Mouse (Mus musculus): ENCODE data around the gene Phpt1. TPM values are rescaled to one million over a fixed set of nuclear protein-coding genes. Genes with fewer than 3 reads are reported as not detected.
"Not testable (repeated sequence)": the region's sequence is repeated elsewhere in the genome, so short reads cannot be mapped to it uniquely, and the experiment has no call there.

Gene Phpt1
- polyA plus RNA-seq, 1 experiment from 2014 or later: 155 TPM

GRCm38 (mm10) chr2:25569323-25569722, 5.7 kb downstream of the Phpt1 start:
- no peak overlapping the region for H3K4me3 ChIP-seq
- 85% methylated on average over 3 of the region's 3 CpGs for whole genome bisulfite sequencing
- peaks cover 15% of the 10 kb centered on the region for H3K4me1 ChIP-seq
- no peak overlapping the region for H3K27ac ChIP-seq (replicated peaks)
- H3K36me3 ChIP-seq (replicated peaks): peaks cover 90% of the 10 kb centered on the region
- no peaks in the 10 kb centered on the region for H3K9me3 ChIP-seq
- DNase-seq (ENCODE audit: low spot score): no peak
- no peaks in the 10 kb centered on the region for H3K27me3 ChIP-seq (replicated peaks; ENCODE audit: low read depth, poor library complexity, severe bottlenecking)

- 93% methylated on average over 6 of the region's 6 CpGs for WGBS
- peaks cover 7% of the 10 kb centered on the region for H3K4me1 ChIP-seq
- no peak overlapping the region for H3K4me3 ChIP-seq
- no peaks in the 10 kb centered on the region for H3K27me3 ChIP-seq (replicated peaks; ENCODE audit: low read depth, poor library complexity, severe bottlenecking)
- DNase-seq (ENCODE audit: low spot score): no peak
- peaks cover 98% of the 10 kb centered on the region for H3K36me3 ChIP-seq (replicated peaks)
- no peaks in the 10 kb centered on the region for H3K9me3 ChIP-seq
- H3K27ac ChIP-seq (replicated peaks): no peak overlapping the region
Measured at GRCm38 (mm10) chr2:25568473-25569019, 6.5 kb downstream of the Phpt1 start.

GRCm38 (mm10) chr2:25566558-25566957, 8.5 kb downstream of the Phpt1 start:
- no peak for DNase-seq (ENCODE audit: low spot score)

GRCm38 (mm10) chr2:25565741-25566140, 9.3 kb downstream of the Phpt1 start:
- H3K9me3 ChIP-seq: no peaks in the 10 kb centered on the region
- WGBS: 88% methylated on average over 8 of the region's 8 CpGs
- no peaks in the 10 kb centered on the region for H3K27me3 ChIP-seq (replicated peaks; ENCODE audit: low read depth, poor library complexity, severe bottlenecking)
- H3K36me3 ChIP-seq (replicated peaks): peaks cover 100% of the 10 kb centered on the region
- DNase-seq (ENCODE audit: low spot score): no peak
- no peaks in the 10 kb centered on the region for H3K4me1 ChIP-seq
- H3K4me3 ChIP-seq: no peak overlapping the region
- no peak overlapping the region for H3K27ac ChIP-seq (replicated peaks)

More at GRCm38 (mm10) chr2:25566558-25566957, 8.5 kb downstream of the Phpt1 start:
- H3K4me1 ChIP-seq: no peaks in the 10 kb centered on the region
- H3K4me3 ChIP-seq: no peak overlapping the region
- no peaks in the 10 kb centered on the region for H3K27me3 ChIP-seq (replicated peaks; ENCODE audit: low read depth, poor library complexity, severe bottlenecking)
- WGBS: 87% methylated on average over 6 of the region's 6 CpGs
- H3K36me3 ChIP-seq (replicated peaks): peaks cover 100% of the 10 kb centered on the region
- no peak overlapping the region for H3K27ac ChIP-seq (replicated peaks)
- H3K9me3 ChIP-seq: no peaks in the 10 kb centered on the region

GRCm38 (mm10) chr2:25561946-25562345, 13.1 kb downstream of the Phpt1 start:
- H3K4me3 ChIP-seq: no peak overlapping the region
- WGBS: 83% methylated on average over 9 of the region's 9 CpGs
- H3K4me1 ChIP-seq: peaks cover 21% of the 10 kb centered on the region
- peaks cover 76% of the 10 kb centered on the region for H3K36me3 ChIP-seq (replicated peaks)
- no peaks in the 10 kb centered on the region for H3K27me3 ChIP-seq (replicated peaks; ENCODE audit: low read depth, poor library complexity, severe bottlenecking)
- no peak overlapping the region for H3K27ac ChIP-seq (replicated peaks)
- H3K9me3 ChIP-seq: no peaks in the 10 kb centered on the region
- DNase-seq (ENCODE audit: low spot score): no peak

GRCm38 (mm10) chr2:25560551-25560950, 14.5 kb downstream of the Phpt1 start:
- no peak overlapping the region for H3K27ac ChIP-seq (replicated peaks)
- H3K4me3 ChIP-seq: 0 out of 2 replicates have a peak overlapping the region, but pooled peaks have one; percentile 11
- no peaks in the 10 kb centered on the region for H3K9me3 ChIP-seq
- no peaks in the 10 kb centered on the region for H3K27me3 ChIP-seq (replicated peaks; ENCODE audit: low read depth, poor library complexity, severe bottlenecking)
- H3K36me3 ChIP-seq (replicated peaks): peaks cover 62% of the 10 kb centered on the region
- WGBS: 84% methylated on average over 8 of the region's 8 CpGs
- no peak for DNase-seq (ENCODE audit: low spot score)
- peaks cover 27% of the 10 kb centered on the region for H3K4me1 ChIP-seq

GRCm38 (mm10) chr2:25558774-25559173, 16.2 kb downstream of the Phpt1 start:
- no peaks in the 10 kb centered on the region for H3K27me3 ChIP-seq (replicated peaks; ENCODE audit: low read depth, poor library complexity, severe bottlenecking)
- 75% methylated on average over 6 of the region's 6 CpGs for WGBS
- no peak overlapping the region; the same call in 1 of the 2 replicates for H3K27ac ChIP-seq (replicated peaks)

GRCm38 (mm10) chr2:25557964-25558360, 17.1 kb downstream of the Phpt1 start:
- H3K36me3 ChIP-seq (replicated peaks): peaks cover 36% of the 10 kb centered on the region
- peak overlapping the region; percentile 89 for H3K4me3 ChIP-seq
- H3K27me3 ChIP-seq (replicated peaks; ENCODE audit: low read depth, poor library complexity, severe bottlenecking): no peaks in the 10 kb centered on the region
- H3K4me1 ChIP-seq: peaks cover 27% of the 10 kb centered on the region
- H3K27ac ChIP-seq (replicated peaks): peak overlapping the region; percentile 88
- under 1% methylated on average over 24 of the region's 24 CpGs for WGBS
- H3K9me3 ChIP-seq: no peaks in the 10 kb centered on the region
- no peak for DNase-seq (ENCODE audit: low spot score)

More at GRCm38 (mm10) chr2:25558774-25559173, 16.2 kb downstream of the Phpt1 start:
- Histone ChIP-seq H3K9me3 (no peaks in the 10 kb centered on the region), H3K4me1 (peaks cover 27% of the 10 kb centered on the region), H3K4me3 (peak overlapping the region; percentile 89), H3K36me3 (replicated peaks) (peaks cover 44% of the 10 kb centered on the region)
- no peak for DNase-seq (ENCODE audit: low spot score)

- under 1% methylated on average over 61 of the region's 61 CpGs for WGBS
- Histone ChIP-seq H3K36me3 (replicated peaks) (peaks cover 30% of the 10 kb centered on the region), H3K4me1 (peaks cover 27% of the 10 kb centered on the region), H3K9me3 (no peaks in the 10 kb centered on the region), H3K4me3 (peak within 1 kb of the TSS; percentile 89), H3K27ac (replicated peaks) (peak within 1 kb of the TSS; percentile 88), H3K27me3 (replicated peaks; ENCODE audit: low read depth, poor library complexity, severe bottlenecking) (no peaks in the 10 kb centered on the region)
- DNase-seq (ENCODE audit: low spot score): peak; percentile 96
Measured at GRCm38 (mm10) chr2:25557221-25557963, 17.6 kb downstream of the Phpt1 start, which contains the start of gene Edf1. Gene Edf1 (plus strand): TSS chr2:25557847.

- no peak for DNase-seq (ENCODE audit: low spot score)
- Histone ChIP-seq H3K36me3 (replicated peaks) (peaks cover 20% of the 10 kb centered on the region), H3K4me1 (peaks cover 27% of the 10 kb centered on the region), H3K27me3 (replicated peaks; ENCODE audit: low read depth, poor library complexity, severe bottlenecking) (no peaks in the 10 kb centered on the region), H3K9me3 (no peaks in the 10 kb centered on the region), H3K4me3 (no peak overlapping the region), H3K27ac (replicated peaks) (no peak overlapping the region)
- 62% methylated on average over 1 of the region's 1 CpGs for WGBS
Measured at GRCm38 (mm10) chr2:25556296-25556695, 18.7 kb downstream of the Phpt1 start.

GRCm38 (mm10) chr2:25555479-25555878, 19.5 kb downstream of the Phpt1 start:
- WGBS: 49% methylated on average over 2 of the region's 2 CpGs
- not testable (repeated sequence) for H3K9me3 ChIP-seq; DNase-seq (ENCODE audit: low spot score); H3K27ac ChIP-seq (replicated peaks); H3K4me3 ChIP-seq; H3K27me3 ChIP-seq (replicated peaks; ENCODE audit: low read depth, poor library complexity, severe bottlenecking)
- peaks cover 11% of the 10 kb centered on the region for H3K36me3 ChIP-seq (replicated peaks)
- peaks cover 27% of the 10 kb centered on the region for H3K4me1 ChIP-seq

- WGBS: 94% methylated on average over 4 of the region's 4 CpGs
- H3K4me3 ChIP-seq; H3K27me3 ChIP-seq (replicated peaks; ENCODE audit: low read depth, poor library complexity, severe bottlenecking); H3K27ac ChIP-seq (replicated peaks); H3K9me3 ChIP-seq; DNase-seq (ENCODE audit: low spot score); H3K36me3 ChIP-seq (replicated peaks): not testable (repeated sequence)
- peaks cover 15% of the 10 kb centered on the region for H3K4me1 ChIP-seq
Measured at GRCm38 (mm10) chr2:25553171-25553786, 21.7 kb downstream of the Phpt1 start.
